Mouse (Mus musculus) G1E (cell line): ENCODE measurements at regions not wholly inside any gene's neighbourhood (a gene's known extent, or its start where the extent isn't known, plus 50 kb on each side); places are given as distances from the start of the nearest gene placed in this dataset.

ENCODE experiments used
- ATAC-seq: 2 replicates; pipeline ENCODE4 v1.8.0; 2016; ENCODE audit warnings: mild to moderate bottlenecking; ENCODE audit not compliant: insufficient number of reproducible peaks, poor library complexity, low FRiP score, severe bottlenecking; ENCODE audit errors: extremely low read depth
- DNase-seq: peaks from one replicate; pipeline ENCODE4 v3.0.0; 2012; ENCODE audit warnings: low spot score
- H3K27me3 ChIP-seq: 2 replicates; pipeline ENCODE4 v1.6.1; 2012; ENCODE audit warnings: mild to moderate bottlenecking, low read length, inconsistent platforms; ENCODE audit not compliant: insufficient read depth
- H3K36me3 ChIP-seq: replicated peaks from 2 replicates; pipeline ENCODE3; 2012; ENCODE audit warnings: mild to moderate bottlenecking, inconsistent platforms
- H3K4me1 ChIP-seq: 2 replicates; pipeline ENCODE4 v1.6.1; 2012; ENCODE audit warnings: low read depth, low read length, inconsistent platforms, mixed read lengths; ENCODE audit not compliant: insufficient read depth
- H3K4me3 ChIP-seq: 2 replicates; pipeline ENCODE4 v1.5.1; 2012; ENCODE audit warnings: low read depth, mild to moderate bottlenecking, inconsistent platforms, low read length, moderate library complexity, mixed read lengths
- H3K9me3 ChIP-seq: replicated peaks from 2 replicates; pipeline ENCODE4 v1.6.1; 2012; ENCODE audit warnings: inconsistent platforms
- CTCF ChIP-seq: IDR thresholded peaks from 2 replicates; pipeline ENCODE4 v1.5.1; 2012; ENCODE audit warnings: low read depth, low read length, inconsistent platforms, mixed read lengths
- GATA1 ChIP-seq: IDR thresholded peaks from 2 replicates; pipeline ENCODE4 v1.6.1; 2012; ENCODE audit warnings: borderline replicate concordance, low read length, inconsistent platforms, mixed read lengths
- GATA2 ChIP-seq: IDR thresholded peaks from 2 replicates; pipeline ENCODE4 v1.6.1; 2012; ENCODE audit warnings: low read depth, low read length, inconsistent platforms, borderline replicate concordance
- POLR2AphosphoS5 ChIP-seq: IDR thresholded peaks from 2 replicates; pipeline ENCODE4 v1.6.1; 2012; ENCODE audit warnings: low read depth, low read length, inconsistent platforms; ENCODE audit not compliant: insufficient replicate concordance
- TAL1 ChIP-seq: conservative IDR thresholded peaks from 2 replicates; pipeline ENCODE4 v1.6.1; 2012; ENCODE audit warnings: low read depth, low read length, inconsistent platforms, mixed read lengths

- Histone ChIP-seq H3K4me3 (no peak overlapping the region), H3K27me3 (no peaks in the 10 kb centered on the region), H3K9me3 (no peaks in the 10 kb centered on the region), H3K4me1 (no peaks in the 10 kb centered on the region), H3K36me3 (no peaks in the 10 kb centered on the region)
- TF ChIP-seq CTCF: no peak
- TF ChIP-seq GATA1: no peak
- no peak for TF ChIP-seq POLR2AphosphoS5
- TF ChIP-seq TAL1: no peak
- no peak for TF ChIP-seq GATA2
- DNase-seq (no peak), ATAC-seq (no peak)
These were observed 199.0 kb upstream of the Sesn3 start for GRCm38 (mm10) chr9:14075868-14076267.

- Histone ChIP-seq H3K36me3 (no peaks in the 10 kb centered on the region), H3K9me3 (no peaks in the 10 kb centered on the region), H3K27me3 (no peaks in the 10 kb centered on the region), H3K4me1 (no peaks in the 10 kb centered on the region), H3K4me3 (no peak overlapping the region)
- DNase-seq (no peak), ATAC-seq (no peak)
- no peak for TF ChIP-seq CTCF
- TF ChIP-seq GATA2: no peak
These were observed 198.1 kb upstream of the Sesn3 start for GRCm38 (mm10) chr9:14076728-14077127.

- ATAC-seq: no peak
- Histone ChIP-seq H3K9me3 (no peaks in the 10 kb centered on the region), H3K4me1 (no peaks in the 10 kb centered on the region), H3K36me3 (no peaks in the 10 kb centered on the region), H3K4me3 (no peak overlapping the region), H3K27me3 (no peaks in the 10 kb centered on the region)
- DNase-seq: no peak
- no peak for TF ChIP-seq POLR2AphosphoS5
- no peak for TF ChIP-seq GATA2
- no peak for TF ChIP-seq GATA1
- TF ChIP-seq CTCF: no peak
- no peak for TF ChIP-seq TAL1
These were observed 193.7 kb upstream of the Sesn3 start for GRCm38 (mm10) chr9:14081138-14081537.

GRCm38 (mm10) chr9:14086201-14086600, 188.7 kb upstream of the Sesn3 start:
- Histone ChIP-seq H3K27me3 (no peaks in the 10 kb centered on the region), H3K9me3 (no peaks in the 10 kb centered on the region), H3K4me3 (no peak overlapping the region), H3K4me1 (no peaks in the 10 kb centered on the region), H3K36me3 (no peaks in the 10 kb centered on the region)
- DNase-seq (no peak), ATAC-seq (no peak)
- TF ChIP-seq POLR2AphosphoS5 (no peak), CTCF (no peak), GATA1 (no peak), GATA2 (no peak), TAL1 (no peak)

- ATAC-seq: no peak
- H3K4me1 ChIP-seq: no peaks in the 10 kb centered on the region
These were observed 188.3 kb upstream of the Sesn3 start for GRCm38 (mm10) chr9:14086611-14087010.

GRCm38 (mm10) chr9:14087874-14088273, 187.0 kb upstream of the Sesn3 start:
- no peaks in the 10 kb centered on the region for H3K9me3 ChIP-seq
- TF ChIP-seq GATA2 (no peak), CTCF (no peak), POLR2AphosphoS5 (no peak), TAL1 (no peak), GATA1 (no peak)
- H3K4me3 ChIP-seq: no peak overlapping the region
- H3K36me3 ChIP-seq: no peaks in the 10 kb centered on the region
- H3K4me1 ChIP-seq: no peaks in the 10 kb centered on the region
- ATAC-seq (no peak), DNase-seq (no peak)
- no peaks in the 10 kb centered on the region for H3K27me3 ChIP-seq

More at GRCm38 (mm10) chr9:14086611-14087010, 188.3 kb upstream of the Sesn3 start:
- Histone ChIP-seq H3K4me3 (no peak overlapping the region), H3K36me3 (no peaks in the 10 kb centered on the region), H3K9me3 (no peaks in the 10 kb centered on the region), H3K27me3 (no peaks in the 10 kb centered on the region)
- no peak for DNase-seq
- TF ChIP-seq TAL1: no peak
- TF ChIP-seq GATA1: no peak
- no peak for TF ChIP-seq CTCF
- TF ChIP-seq GATA2: no peak
- no peak for TF ChIP-seq POLR2AphosphoS5

GRCm38 (mm10) chr9:14089791-14090256, 185.0 kb upstream of the Sesn3 start:
- Histone ChIP-seq H3K4me1 (no peaks in the 10 kb centered on the region), H3K9me3 (no peaks in the 10 kb centered on the region), H3K36me3 (no peaks in the 10 kb centered on the region), H3K4me3 (no peak overlapping the region), H3K27me3 (no peaks in the 10 kb centered on the region)
- DNase-seq (no peak), ATAC-seq (no peak)
- TF ChIP-seq POLR2AphosphoS5 (no peak), GATA1 (no peak), CTCF (no peak), TAL1 (no peak), GATA2 (no peak)

- TF ChIP-seq GATA2 (no peak), CTCF (no peak), TAL1 (no peak), POLR2AphosphoS5 (no peak), GATA1 (no peak)
- Histone ChIP-seq H3K36me3 (no peaks in the 10 kb centered on the region), H3K9me3 (no peaks in the 10 kb centered on the region), H3K27me3 (no peaks in the 10 kb centered on the region), H3K4me1 (no peaks in the 10 kb centered on the region), H3K4me3 (no peak overlapping the region)
- ATAC-seq (no peak), DNase-seq (no peak)
These were observed 184.4 kb upstream of the Sesn3 start for GRCm38 (mm10) chr9:14090454-14090853.
